Mouse (Mus musculus) lung, postnatal 0 days (tissue): ENCODE results near the gene F10. TPM values are rescaled to one million over a fixed set of nuclear protein-coding genes. Genes with fewer than 3 reads are reported as not detected.
A peak's percentile ranks its signal among the peaks of the same experiment; 100 is the strongest.

Experiments used
- ATAC-seq: fragments of 200-750 bp; cut with Nextera tagmentation; 2 replicates; pipeline ENCODE4 v1.8.0; 2017; ENCODE audit warnings: moderate library complexity
- DNase-seq: peaks from one replicate; pipeline ENCODE4 v3.0.0-alpha.2; 2016; ENCODE audit warnings: low spot score
- H3K27ac ChIP-seq: fragments of 300-500 bp; sonication (generic); 2 replicates; pipeline ENCODE4 v1.5.1; 2014; ENCODE audit warnings: antibody characterized with exemption, mild to moderate bottlenecking, low read length, mixed read lengths
- H3K27me3 ChIP-seq: fragments of 300-500 bp; sonication (generic); replicated peaks from 2 replicates; pipeline ENCODE4 v1.6.1; 2014; ENCODE audit warnings: low read length, mixed read lengths; ENCODE audit not compliant: insufficient read depth
- H3K36me3 ChIP-seq: fragments of 300-500 bp; sonication (generic); 2 replicates; pipeline ENCODE4 v1.6.1; 2014; ENCODE audit warnings: low read length, mixed read lengths; ENCODE audit not compliant: insufficient read depth
- H3K4me1 ChIP-seq: fragments of 300-500 bp; sonication (generic); 2 replicates; pipeline ENCODE4 v1.6.1; 2014; ENCODE audit warnings: antibody characterized with exemption, low read depth, low read length, mixed read lengths; ENCODE audit not compliant: insufficient read depth
- H3K4me2 ChIP-seq: fragments of 300-500 bp; sonication (generic); replicated peaks from 2 replicates; pipeline ENCODE4 v1.6.1; 2014; ENCODE audit warnings: low read depth, mild to moderate bottlenecking, low read length, moderate library complexity, mixed read lengths
- H3K4me3 ChIP-seq: fragments of 300-500 bp; sonication (generic); 2 replicates; pipeline ENCODE4 v1.5.1; 2014; ENCODE audit warnings: low read depth, low read length
- H3K9ac ChIP-seq: fragments of 300-500 bp; sonication (generic); replicated peaks from 2 replicates; pipeline ENCODE4 v1.6.1; 2014; ENCODE audit warnings: low read depth, mild to moderate bottlenecking
- H3K9me3 ChIP-seq: fragments of 300-500 bp; sonication (generic); 2 replicates; pipeline ENCODE4 v1.6.1; 2016; ENCODE audit warnings: low read length, mixed read lengths
- CTCF ChIP-seq: IDR thresholded peaks from 2 replicates; pipeline ENCODE4 v1.5.1; 2016; ENCODE audit warnings: antibody characterized with exemption, mild to moderate bottlenecking
- EP300 ChIP-seq: IDR thresholded peaks from 2 replicates; pipeline ENCODE4 v1.6.1; 2016; ENCODE audit warnings: antibody characterized with exemption, mild to moderate bottlenecking, control low read depth
- WGBS: fragments of 180-500 bp; shearing (Covaris S2); extraction: QIAGEN DNeasy Blood & Tissue Kit; methylation state at CpG from one replicate; pipeline ENCODE4 v1.1.7; 2014; 5-methylcytosine and 5-hydroxymethylcytosine counted together
- polyA plus RNA-seq: library from polyadenylated mRNA; unstranded; fragments of >200 nt; fragmentation: Nextera tagmentation; extraction: Ambion mirVana; gene quantifications from 2 replicates; pipeline ENCODE4 v1.2.1, GENCODE M21; 2015

The F10 gene
- polyA plus RNA-seq, 1 experiment from 2014 or later = 5.9 TPM

DNA sequence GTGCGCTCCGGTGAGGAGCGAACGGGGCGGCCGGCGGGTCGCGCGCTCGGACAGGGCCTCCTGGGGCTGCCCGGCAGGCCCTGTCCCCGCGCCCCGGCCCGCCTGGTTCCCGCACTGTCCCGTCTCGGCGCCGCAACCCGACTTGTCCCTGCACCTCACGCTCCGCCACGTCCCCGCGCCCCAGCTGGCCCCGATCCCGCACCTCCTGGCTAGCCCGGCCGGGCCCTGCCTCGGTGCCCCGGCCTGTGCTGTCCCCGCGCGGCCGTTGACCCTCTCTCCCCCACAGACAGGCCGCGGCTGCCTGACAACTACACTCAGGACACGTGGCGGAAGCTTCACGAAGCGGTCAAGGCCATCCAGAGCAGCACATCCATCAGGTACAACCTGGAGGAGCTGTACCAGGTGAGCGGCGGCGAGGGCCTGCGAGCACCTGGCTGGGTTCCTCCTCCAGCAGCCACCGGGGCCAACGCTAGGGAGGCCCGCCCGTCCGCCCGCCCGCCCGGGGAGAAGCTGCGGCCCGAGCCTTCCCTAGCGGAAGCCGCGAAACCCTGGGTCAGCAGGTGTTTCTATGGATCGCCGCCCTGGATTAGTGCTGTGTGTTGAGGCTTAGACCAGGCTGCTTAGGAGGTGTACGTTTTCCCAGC is 68.9 kb downstream of the F10 start:
- Histone ChIP-seq H3K27me3 (no peaks in the 10 kb centered on the region), H3K4me1 (peaks cover 4% of the 10 kb centered on the region; the same call in 1 of the 2 replicates), H3K4me3 (peak overlapping the region; percentile 95), H3K27ac (peak overlapping the region; percentile 89), H3K36me3 (no peaks in the 10 kb centered on the region), H3K9ac (peak overlapping the region; percentile 98), H3K9me3 (no peaks in the 10 kb centered on the region), H3K4me2 (peak overlapping the region; percentile 63)
- ATAC-seq = peak; percentile 41
- peak; percentile 54 for DNase-seq
- WGBS = 1% methylated on average over 42 of the region's 63 CpGs
- TF ChIP-seq EP300 (no peak), CTCF (no peak)

Other genes with a start within 250 kb of the F10 start
- 12.9 and 16.8 TPM in 2 replicates for gene Mcf2l, start 163.5 kb upstream of the F10 start, polyA plus RNA-seq
- gene F7, start 11.3 kb upstream of the F10 start, polyA plus RNA-seq = 5.0 and 5.2 TPM in 2 replicates
- gene Proz, start 23.6 kb downstream of the F10 start, polyA plus RNA-seq = 0.87 and 1.2 TPM in 2 replicates
- 17.5 and 18.0 TPM in 2 replicates for gene Pcid2, start 68.2 kb downstream of the F10 start, polyA plus RNA-seq
- gene Cul4a, start 68.3 kb downstream of the F10 start, polyA plus RNA-seq = 59.5 and 61.2 TPM in 2 replicates
- 508 and 522 TPM in 2 replicates for gene Lamp1, start 121.9 kb downstream of the F10 start, polyA plus RNA-seq
- 2.0 and 2.5 TPM in 2 replicates for gene Grtp1, start 163.3 kb downstream of the F10 start, polyA plus RNA-seq
- 0.93 and 1.0 TPM in 2 replicates for gene Adprhl1, start 216.9 kb downstream of the F10 start, polyA plus RNA-seq